Mouse (Mus musculus) forebrain, embryonic 16.5 days (tissue): Measurements from ENCODE around the gene Fmn2. TPM values are rescaled to one million over a fixed set of nuclear protein-coding genes. Genes with fewer than 3 reads are reported as not detected.

Experiments
- ATAC-seq: fragments of 200-750 bp; cut with Nextera tagmentation; 2 replicates; pipeline ENCODE4 v1.8.0; 2017; ENCODE audit warnings: mild to moderate bottlenecking, moderate library complexity
- H3K27ac ChIP-seq: fragments of 300-500 bp; sonication (generic); 2 replicates; pipeline ENCODE4 v1.5.1; 2014; ENCODE audit warnings: low read length, control low read depth
- H3K27me3 ChIP-seq: fragments of 300-500 bp; sonication (generic); replicated peaks from 2 replicates; pipeline ENCODE4 v1.6.1; 2014; ENCODE audit warnings: low read length; ENCODE audit not compliant: control insufficient read depth, insufficient read depth
- H3K36me3 ChIP-seq: fragments of 300-500 bp; sonication (generic); 2 replicates; pipeline ENCODE4 v1.6.1; 2014; ENCODE audit not compliant: control insufficient read depth, insufficient read depth
- H3K4me1 ChIP-seq: fragments of 300-500 bp; sonication (generic); replicated peaks from 2 replicates; pipeline ENCODE4 v1.6.1; 2014; ENCODE audit warnings: low read length; ENCODE audit not compliant: control insufficient read depth, insufficient read depth
- H3K4me2 ChIP-seq: fragments of 300-500 bp; sonication (generic); 2 replicates; pipeline ENCODE4 v1.6.1; 2014; ENCODE audit warnings: mild to moderate bottlenecking, low read length, control low read depth
- H3K4me3 ChIP-seq: fragments of 300-500 bp; sonication (generic); replicated peaks from 2 replicates; pipeline ENCODE4 v1.5.1; 2014; ENCODE audit warnings: mild to moderate bottlenecking, low read length, control low read depth
- H3K9ac ChIP-seq: fragments of 300-500 bp; sonication (generic); replicated peaks from 2 replicates; pipeline ENCODE4 v1.6.1; 2014; ENCODE audit warnings: low read depth, low read length, control low read depth
- H3K9me3 ChIP-seq: fragments of 300-500 bp; sonication (generic); 2 replicates; pipeline ENCODE4 v1.6.1; 2016; ENCODE audit warnings: low read length; ENCODE audit not compliant: control insufficient read depth
- WGBS: fragments of 180-500 bp; shearing (Covaris S2); extraction: QIAGEN DNeasy Blood & Tissue Kit; methylation state at CpG from one replicate; pipeline ENCODE4 v1.1.7; 2014; 5-methylcytosine and 5-hydroxymethylcytosine counted together
- polyA plus RNA-seq: library from polyadenylated mRNA; unstranded; fragments of >200 nt; fragmentation: Nextera tagmentation; extraction: Ambion mirVana; gene quantifications from 2 replicates; pipeline ENCODE4 v1.2.1, GENCODE M21; 2015

Gene Fmn2
- polyA plus RNA-seq, 1 experiment from 2014 or later, result 6.9 TPM

GRCm38 (mm10) chr1:174719729-174720458 is 218.3 kb downstream of the Fmn2 start:
- ATAC-seq, result no peak
- no peak overlapping the region for H3K4me2 ChIP-seq

GRCm38 (mm10) chr1:174728771-174729170 is 227.1 kb downstream of the Fmn2 start:
- H3K4me1 ChIP-seq, result no peaks in the 10 kb centered on the region
- 67% methylated on average over 3 of the region's 3 CpGs for WGBS
- ATAC-seq, result no peak
- no peaks in the 10 kb centered on the region for H3K27me3 ChIP-seq
- no peaks in the 10 kb centered on the region for H3K9me3 ChIP-seq
- H3K4me3 ChIP-seq, result no peak overlapping the region
- H3K4me2 ChIP-seq, result no peak overlapping the region
- no peak overlapping the region for H3K9ac ChIP-seq
- H3K36me3 ChIP-seq, result no peaks in the 10 kb centered on the region
- no peak overlapping the region for H3K27ac ChIP-seq

More at GRCm38 (mm10) chr1:174719729-174720458, 218.3 kb downstream of the Fmn2 start:
- Histone ChIP-seq H3K4me1 (no peaks in the 10 kb centered on the region), H3K4me3 (no peak overlapping the region), H3K36me3 (0 out of 2 replicates have a peak, but pooled peaks cover 3% of the 10 kb centered on the region), H3K27ac (no peak overlapping the region), H3K9ac (no peak overlapping the region), H3K9me3 (no peaks in the 10 kb centered on the region), H3K27me3 (no peaks in the 10 kb centered on the region)
- WGBS, result 79% methylated on average over 12 of the region's 12 CpGs

- ATAC-seq, result no peak
- Histone ChIP-seq H3K9ac (no peak overlapping the region), H3K27ac (no peak overlapping the region), H3K27me3 (no peaks in the 10 kb centered on the region), H3K4me1 (no peaks in the 10 kb centered on the region), H3K9me3 (no peaks in the 10 kb centered on the region), H3K4me2 (no peak overlapping the region), H3K4me3 (no peak overlapping the region), H3K36me3 (no peaks in the 10 kb centered on the region)
- WGBS, result 79% methylated on average over 6 of the region's 6 CpGs
These were observed 231.1 kb downstream of the Fmn2 start for GRCm38 (mm10) chr1:174732715-174733114.

- WGBS, result 91% methylated on average over 8 of the region's 8 CpGs
These were observed 237.3 kb downstream of the Fmn2 start for GRCm38 (mm10) chr1:174738958-174739357.

GRCm38 (mm10) chr1:174742667-174743066 is 241.0 kb downstream of the Fmn2 start:
- 68% methylated on average over 2 of the region's 2 CpGs for WGBS
- H3K9me3 ChIP-seq, result no peaks in the 10 kb centered on the region
- ATAC-seq, result no peak
- no peaks in the 10 kb centered on the region for H3K36me3 ChIP-seq
- no peak overlapping the region for H3K4me3 ChIP-seq
- H3K4me2 ChIP-seq, result no peak overlapping the region
- H3K9ac ChIP-seq, result no peak overlapping the region
- no peaks in the 10 kb centered on the region for H3K4me1 ChIP-seq
- no peak overlapping the region for H3K27ac ChIP-seq
- H3K27me3 ChIP-seq, result no peaks in the 10 kb centered on the region

More at GRCm38 (mm10) chr1:174738958-174739357, 237.3 kb downstream of the Fmn2 start:
- no peaks in the 10 kb centered on the region for H3K4me1 ChIP-seq
- H3K4me3 ChIP-seq, result no peak overlapping the region
- ATAC-seq, result no peak
- no peak overlapping the region for H3K4me2 ChIP-seq
- no peak overlapping the region for H3K9ac ChIP-seq
- H3K36me3 ChIP-seq, result no peaks in the 10 kb centered on the region
- H3K27ac ChIP-seq, result no peak overlapping the region
- no peaks in the 10 kb centered on the region for H3K9me3 ChIP-seq
- no peaks in the 10 kb centered on the region for H3K27me3 ChIP-seq

GRCm38 (mm10) chr1:174748520-174748919 is 246.9 kb downstream of the Fmn2 start:
- H3K9ac ChIP-seq, result no peak overlapping the region
- no peak overlapping the region for H3K4me2 ChIP-seq
- no peaks in the 10 kb centered on the region for H3K9me3 ChIP-seq
- no peaks in the 10 kb centered on the region for H3K27me3 ChIP-seq
- no peak for ATAC-seq
- H3K36me3 ChIP-seq, result no peaks in the 10 kb centered on the region
- H3K4me3 ChIP-seq, result no peak overlapping the region
- 66% methylated on average over 4 of the region's 4 CpGs for WGBS
- H3K27ac ChIP-seq, result no peak overlapping the region
- H3K4me1 ChIP-seq, result no peaks in the 10 kb centered on the region

- Histone ChIP-seq H3K27me3 (no peaks in the 10 kb centered on the region), H3K27ac (no peak overlapping the region), H3K4me2 (no peak overlapping the region), H3K9ac (no peak overlapping the region), H3K4me3 (no peak overlapping the region), H3K9me3 (no peaks in the 10 kb centered on the region), H3K36me3 (no peaks in the 10 kb centered on the region), H3K4me1 (no peaks in the 10 kb centered on the region)
- 86% methylated on average over 3 of the region's 3 CpGs for WGBS
- no peak for ATAC-seq
These were observed 249.4 kb downstream of the Fmn2 start for GRCm38 (mm10) chr1:174750893-174751461.

GRCm38 (mm10) chr1:174759354-174759753 is 257.7 kb downstream of the Fmn2 start:
- Histone ChIP-seq H3K27ac (no peak overlapping the region), H3K36me3 (no peaks in the 10 kb centered on the region), H3K4me2 (no peak overlapping the region), H3K9me3 (no peaks in the 10 kb centered on the region), H3K27me3 (no peaks in the 10 kb centered on the region), H3K4me3 (no peak overlapping the region), H3K9ac (no peak overlapping the region), H3K4me1 (no peaks in the 10 kb centered on the region)
- WGBS, result 75% methylated on average over 6 of the region's 6 CpGs
- no peak for ATAC-seq

GRCm38 (mm10) chr1:174765757-174766156 is 264.1 kb downstream of the Fmn2 start:
- Histone ChIP-seq H3K9me3 (no peaks in the 10 kb centered on the region), H3K4me1 (no peaks in the 10 kb centered on the region), H3K9ac (no peak overlapping the region), H3K27me3 (no peaks in the 10 kb centered on the region), H3K4me2 (no peak overlapping the region), H3K27ac (no peak overlapping the region), H3K36me3 (no peaks in the 10 kb centered on the region), H3K4me3 (no peak overlapping the region)
- WGBS, result 74% methylated on average over 2 of the region's 2 CpGs
- ATAC-seq, result no peak
